Mouse (Mus musculus) CH12.LX (cell line): ENCODE data around the gene Rap1gds1.

Source experiments
- CHD1 ChIP-seq: IDR thresholded peaks from 2 replicates; pipeline ENCODE4 v1.6.1; 2012; ENCODE audit warnings: low read depth, low read length, improper control_type of control experiment, inconsistent platforms
- CTCF ChIP-seq, 2 experiments: IDR thresholded peaks in 1 of 2; conservative IDR thresholded peaks in 1 of 2; 2 replicates each; pipeline ENCODE4 v1.5.1; 2011 to 2012; ENCODE audit warnings: low read depth in 2 of 2, low read length in 2 of 2, improper control_type of control experiment in 1 of 2, inconsistent platforms in 1 of 2, mild to moderate bottlenecking in 1 of 2, moderate library complexity in 1 of 2
- MAX ChIP-seq: IDR thresholded peaks from 2 replicates; pipeline ENCODE4 v1.6.1; 2011; ENCODE audit warnings: low read length, improper control_type of control experiment
- MYC ChIP-seq: IDR thresholded peaks from 2 replicates; pipeline ENCODE4 v1.6.1; 2011; ENCODE audit warnings: low read depth, mild to moderate bottlenecking, improper control_type of control experiment, low read length
- POLR2A ChIP-seq: IDR thresholded peaks from 2 replicates; pipeline ENCODE4 v1.6.1; 2011; ENCODE audit warnings: low read depth, mild to moderate bottlenecking, improper control_type of control experiment, low read length
- TCF12 ChIP-seq: IDR thresholded peaks from 2 replicates; pipeline ENCODE4 v1.6.1; 2014; ENCODE audit warnings: low read depth, mild to moderate bottlenecking, inconsistent platforms, low read length, improper control_type of control experiment
- USF2 ChIP-seq: conservative IDR thresholded peaks from 2 replicates; pipeline ENCODE4 v1.6.1; 2011; ENCODE audit warnings: low read depth, low read length, improper control_type of control experiment

DNA sequence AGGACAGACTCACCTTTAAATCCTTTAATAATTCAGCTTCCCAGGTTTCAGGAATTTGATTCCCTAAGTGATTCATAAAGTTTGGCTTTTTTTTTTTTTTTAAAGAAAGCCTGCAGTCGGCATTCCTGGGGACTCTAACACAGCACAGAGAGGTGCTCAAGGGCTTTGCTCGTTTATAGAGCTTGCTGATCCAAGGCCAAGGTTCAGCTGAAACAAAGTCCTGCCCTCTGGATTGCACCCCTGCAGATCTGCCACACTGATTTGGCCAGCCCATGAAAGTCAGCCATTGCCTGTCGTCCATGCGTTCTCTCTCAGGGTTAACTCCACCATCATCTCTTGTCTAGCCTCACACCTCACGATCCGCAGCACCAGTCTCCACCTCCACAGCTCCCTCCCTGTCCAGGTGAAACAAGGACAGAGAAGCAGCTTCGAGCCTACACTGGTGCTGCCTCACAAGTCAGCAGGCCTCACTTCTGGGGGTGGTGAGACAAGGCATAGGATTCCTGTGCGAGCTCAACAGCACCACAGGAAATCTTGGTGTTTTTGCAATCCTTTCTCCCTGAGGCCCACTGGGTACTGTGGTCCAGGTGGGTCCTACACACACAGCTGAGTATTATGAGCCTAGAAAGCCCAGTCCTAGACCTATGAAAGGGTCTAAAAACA, 160.2 kb downstream of the Rap1gds1 start:
- TF ChIP-seq MYC (no peak), CTCF (conservative IDR thresholded peaks at IDR 0.05 in 1 of 2, IDR thresholded peaks at IDR 0.05 in 1 of 2; ENCODE audit: low read depth in 2 of 2, low read length in 2 of 2) (no peak), POLR2A (no peak), USF2 (no peak), TCF12 (no peak), MAX (no peak), CHD1 (no peak)
